Comparison of ENCODE assay signal across 23 mouse cellular contexts in the genomic region with DNA sequence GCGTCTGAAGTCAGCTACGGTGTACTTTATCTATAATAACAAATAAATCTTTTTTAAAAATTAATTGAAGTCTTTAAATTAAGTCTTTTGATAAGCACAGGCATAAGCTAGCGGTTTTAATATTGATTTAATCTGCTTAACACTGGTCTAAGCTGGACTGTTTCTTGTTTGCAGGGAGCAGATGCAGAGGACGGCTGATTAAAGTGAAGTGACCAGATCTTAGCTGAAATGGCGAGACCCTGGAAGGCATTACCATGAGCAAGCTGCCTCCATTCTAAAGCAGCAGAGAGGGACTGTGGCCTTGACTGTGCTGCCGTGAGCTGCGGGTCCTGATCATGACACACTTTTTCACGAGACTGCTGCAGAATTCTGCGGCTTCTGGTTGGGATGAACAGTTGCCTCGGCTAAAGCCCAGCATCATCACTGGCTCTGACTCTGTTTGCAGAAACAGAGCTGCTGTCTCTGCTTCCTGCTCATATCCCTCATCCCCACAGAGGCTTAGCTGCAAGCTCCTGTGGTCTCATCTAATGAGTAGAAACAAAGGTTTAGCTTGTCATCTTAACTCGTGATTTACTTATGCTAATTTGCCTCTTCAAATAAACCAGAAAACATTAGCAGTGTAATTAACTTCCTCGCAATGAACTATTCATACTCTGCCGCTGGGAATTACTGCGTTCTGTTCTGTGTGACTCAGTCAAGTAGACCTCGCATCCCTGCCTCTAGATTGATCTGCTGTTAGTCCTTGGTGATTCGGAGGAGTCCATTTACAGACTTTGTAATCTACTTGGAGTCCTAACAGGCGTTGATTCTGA. TPM values are rescaled to one million over a fixed set of nuclear protein-coding genes. Genes with fewer than 3 reads are reported as not detected.
A peak's percentile ranks its signal among the peaks of the same experiment; 100 is the strongest.
DNase-seq lines count a peak whose midpoint lies in the region; ATAC-seq lines count a peak whose summit lies in the region.
"Had no signal": no experiment of that assay in that cellular context is flagged by ENCODE, and none has a peak within 500 bp of the region (broad histone marks: within the 10 kb centered on the region; RNA-seq: fewer than 3 reads in every experiment).

No protein-coding gene starts in this region.

- intact Hi-C loops in left cerebral cortex, postnatal 10 days (cut with DNase I), result no loop called here

- no peak overlapping the region for H3K4me2 ChIP-seq in forebrain, embryonic 14.5 days (ENCODE audit: low read length)
- H3K4me2 ChIP-seq in forebrain, embryonic 12.5 days, result no peak overlapping the region
- H3K4me2 ChIP-seq in midbrain, embryonic 14.5 days (ENCODE audit: low read length), result no peak overlapping the region
- no peak overlapping the region for H3K4me2 ChIP-seq in midbrain, embryonic 11.5 days
- H3K4me2 ChIP-seq in hindbrain, embryonic 16.5 days (ENCODE audit: low read length), result no peak overlapping the region
- H3K4me2 ChIP-seq: midbrain, embryonic 12.5 days had no signal

- 0 out of 2 replicates have a peak, but pooled peaks have one; percentile 44 for ATAC-seq in forebrain, embryonic 14.5 days
- no peak for ATAC-seq in forebrain, embryonic 12.5 days (ENCODE audit: low FRiP score)
- ATAC-seq in midbrain, embryonic 14.5 days (ENCODE audit: low FRiP score, low TSS enrichment), result peak; percentile 55
- ATAC-seq in midbrain, embryonic 11.5 days (ENCODE audit: low FRiP score), result no peak
- peak; percentile 84 for ATAC-seq in hindbrain, embryonic 16.5 days
- ATAC-seq: intestine, embryonic 16.5 days had no signal

- peak overlapping the region; percentile 24; the same call in 1 of the 2 replicates for H3K27ac ChIP-seq in forebrain, embryonic 14.5 days (ENCODE audit: low read depth, low read length)
- no peak overlapping the region for H3K27ac ChIP-seq in forebrain, embryonic 12.5 days
- H3K27ac ChIP-seq in midbrain, embryonic 14.5 days (replicated peaks; ENCODE audit: low read depth, low read length), result no peak overlapping the region
- no peak overlapping the region for H3K27ac ChIP-seq in midbrain, embryonic 11.5 days (ENCODE audit: low read depth, low read length)
- peak overlapping the region; percentile 58; the same call in 1 of the 2 replicates for H3K27ac ChIP-seq in hindbrain, embryonic 16.5 days (ENCODE audit: low read depth, low read length)
- H3K27ac ChIP-seq: heart, adult 2 months; liver, embryonic 14.5 days; macrophage; midbrain, embryonic 12.5 days had no signal

- H3K36me3 ChIP-seq in forebrain, embryonic 14.5 days (ENCODE audit: control insufficient read depth, insufficient read depth, low read length), result no peaks in the 10 kb centered on the region
- H3K36me3 ChIP-seq in forebrain, embryonic 12.5 days (replicated peaks), result no peaks in the 10 kb centered on the region
- H3K36me3 ChIP-seq in midbrain, embryonic 14.5 days (ENCODE audit: control insufficient read depth, insufficient read depth, low read length), result no peaks in the 10 kb centered on the region
- H3K36me3 ChIP-seq in midbrain, embryonic 11.5 days (ENCODE audit: control insufficient read depth, insufficient read depth, low read length), result no peaks in the 10 kb centered on the region
- H3K36me3 ChIP-seq in hindbrain, embryonic 16.5 days (ENCODE audit: control insufficient read depth, insufficient read depth, low read length), result no peaks in the 10 kb centered on the region
- H3K36me3 ChIP-seq: G1E; midbrain, embryonic 12.5 days had no signal

- DNase-seq in forebrain, embryonic 14.5 days (ENCODE audit: low spot score), result peak; percentile 49
- DNase-seq in midbrain, embryonic 14.5 days, result peak; percentile 43
- no peak for DNase-seq in midbrain, embryonic 11.5 days (ENCODE audit: low spot score, missing footprints)
- DNase-seq in right cerebral cortex, postnatal 10 days (ENCODE audit: low spot score in 2 of 2), result no peak
- no peak for DNase-seq in left cerebral cortex, postnatal 10 days (ENCODE audit: extremely low spot score in 1 of 2, low spot score in 2 of 2)
- DNase-seq: adrenal gland, postnatal 25 days; cerebellum, adult 18-20 months; cerebellum, postnatal 25 days; gastrocnemius, postnatal 14 days; heart, adult 2 months; heart, postnatal 4 days; kidney, postnatal 4 days; right cerebral cortex, postnatal 14 days; spleen, adult 18-20 months; thymus, postnatal 36 days had no signal

- H3K4me3 ChIP-seq in forebrain, embryonic 14.5 days (ENCODE audit: low read depth, low read length), result no peak overlapping the region
- no peak overlapping the region for H3K4me3 ChIP-seq in forebrain, embryonic 12.5 days (replicated peaks)
- H3K4me3 ChIP-seq in midbrain, embryonic 14.5 days (replicated peaks; ENCODE audit: low read depth, low read length), result no peak overlapping the region
- H3K4me3 ChIP-seq in midbrain, embryonic 11.5 days (ENCODE audit: low read depth, low read length), result no peak overlapping the region
- H3K4me3 ChIP-seq in hindbrain, embryonic 16.5 days (ENCODE audit: low read length), result no peak overlapping the region
- H3K4me3 ChIP-seq: heart, adult 2 months; midbrain, embryonic 12.5 days had no signal

- H3K9me3 ChIP-seq in forebrain, embryonic 14.5 days (replicated peaks; ENCODE audit: control insufficient read depth, low read length), result no peaks in the 10 kb centered on the region
- no peaks in the 10 kb centered on the region for H3K9me3 ChIP-seq in forebrain, embryonic 12.5 days
- H3K9me3 ChIP-seq in midbrain, embryonic 14.5 days (ENCODE audit: control insufficient read depth, low read length), result no peaks in the 10 kb centered on the region
- H3K9me3 ChIP-seq in midbrain, embryonic 11.5 days (ENCODE audit: control insufficient read depth, low read length), result no peaks in the 10 kb centered on the region
- H3K9me3 ChIP-seq in hindbrain, embryonic 16.5 days (ENCODE audit: control insufficient read depth, low read length), result no peaks in the 10 kb centered on the region
- H3K9me3 ChIP-seq: midbrain, embryonic 12.5 days had no signal

- no peaks in the 10 kb centered on the region for H3K4me1 ChIP-seq in forebrain, embryonic 14.5 days (ENCODE audit: control insufficient read depth, insufficient read depth, low read length)
- H3K4me1 ChIP-seq in forebrain, embryonic 12.5 days, result no peaks in the 10 kb centered on the region
- no peaks in the 10 kb centered on the region for H3K4me1 ChIP-seq in midbrain, embryonic 14.5 days (ENCODE audit: control insufficient read depth, insufficient read depth, low read length)
- H3K4me1 ChIP-seq in midbrain, embryonic 11.5 days (ENCODE audit: control insufficient read depth, insufficient read depth, low read length), result no peaks in the 10 kb centered on the region
- no peaks in the 10 kb centered on the region for H3K4me1 ChIP-seq in hindbrain, embryonic 16.5 days (ENCODE audit: control insufficient read depth, insufficient read depth, low read depth, low read length)
- H3K4me1 ChIP-seq: midbrain, embryonic 12.5 days had no signal

- WGBS in forebrain, embryonic 14.5 days, result 56% methylated on average over 17 of the region's 17 CpGs
- 65% methylated on average over 17 of the region's 17 CpGs for WGBS in forebrain, embryonic 12.5 days
- 76% methylated on average over 17 of the region's 17 CpGs for WGBS in midbrain, embryonic 14.5 days
- 77% methylated on average over 17 of the region's 17 CpGs for WGBS in midbrain, embryonic 11.5 days
- 74% methylated on average over 17 of the region's 17 CpGs for WGBS in hindbrain, embryonic 16.5 days

- H3K27me3 ChIP-seq in forebrain, embryonic 14.5 days (replicated peaks; ENCODE audit: control insufficient read depth, insufficient read depth, low read length), result no peaks in the 10 kb centered on the region
- H3K27me3 ChIP-seq in forebrain, embryonic 12.5 days, result peaks cover 3% of the 10 kb centered on the region; the same call in 1 of the 2 replicates
- H3K27me3 ChIP-seq in midbrain, embryonic 14.5 days (ENCODE audit: control insufficient read depth, insufficient read depth, low read length), result no peaks in the 10 kb centered on the region
- H3K27me3 ChIP-seq in midbrain, embryonic 11.5 days (ENCODE audit: control insufficient read depth, insufficient read depth, low read length), result no peaks in the 10 kb centered on the region
- H3K27me3 ChIP-seq in hindbrain, embryonic 16.5 days (replicated peaks; ENCODE audit: control insufficient read depth, insufficient read depth, low read length), result no peaks in the 10 kb centered on the region
- H3K27me3 ChIP-seq: midbrain, embryonic 12.5 days had no signal

- H3K9ac ChIP-seq in forebrain, embryonic 14.5 days (ENCODE audit: low read length), result no peak overlapping the region
- no peak overlapping the region for H3K9ac ChIP-seq in forebrain, embryonic 12.5 days
- no peak overlapping the region for H3K9ac ChIP-seq in midbrain, embryonic 14.5 days (replicated peaks; ENCODE audit: low read length)
- H3K9ac ChIP-seq in midbrain, embryonic 11.5 days (ENCODE audit: low read length), result no peak overlapping the region
- H3K9ac ChIP-seq in hindbrain, embryonic 16.5 days (ENCODE audit: low read depth, low read length), result no peak overlapping the region
- H3K9ac ChIP-seq: liver, embryonic 14.5 days; midbrain, embryonic 12.5 days had no signal

RNA-seq across cellular contexts. Expression of a gene that starts 8.6 kb away (rescaled TPM):
- polyA plus RNA-seq in forebrain, embryonic 14.5 days (2014; fragmentation: Nextera tagmentation; extraction: Ambion mirVana), result 0.14 TPM in 1 of 2 replicates, not detected in the other
- 0.08 TPM in 1 of 2 replicates, not detected in the other for polyA plus RNA-seq in forebrain, embryonic 12.5 days (2016; fragmentation: Nextera tagmentation; extraction: Ambion mirVana)
- polyA plus RNA-seq in midbrain, embryonic 14.5 days (2014; fragmentation: Nextera tagmentation; extraction: Ambion mirVana), result 0.07 TPM in 1 of 2 replicates, not detected in the other
- 0.17 TPM in 1 of 2 replicates, not detected in the other for polyA plus RNA-seq in midbrain, embryonic 11.5 days (2014; fragmentation: Nextera tagmentation; extraction: Ambion mirVana)
- 0.17 TPM in 1 of 2 replicates, not detected in the other for polyA plus RNA-seq in hindbrain, embryonic 16.5 days (2015; fragmentation: Nextera tagmentation; extraction: Ambion mirVana)
- not detected for total RNA-seq in left cerebral cortex, postnatal 10 days (2021)
- total RNA-seq: adrenal gland, postnatal 25 days; gastrocnemius, postnatal 14 days; heart, postnatal 4 days had no signal
- polyA plus RNA-seq: G1E; heart, adult 2 months; heart, embryonic 14.5 days; liver, embryonic 14.5 days; macrophage had no signal

Comparison
In these comparisons a context has a peak if more than half of its experiments do, and no peak if none do; other contexts are left out.
1. ATAC-seq: peak in forebrain, embryonic 14.5 days (single experiment), midbrain, embryonic 14.5 days (single experiment) and hindbrain, embryonic 16.5 days (single experiment); none in forebrain, embryonic 12.5 days (single experiment) and midbrain, embryonic 11.5 days (single experiment).
2. DNase-seq: peak in forebrain, embryonic 14.5 days (single experiment) and midbrain, embryonic 14.5 days (single experiment); none in midbrain, embryonic 11.5 days (single experiment), right cerebral cortex, postnatal 10 days (0 of 2) and left cerebral cortex, postnatal 10 days (0 of 2).
3. H3K27ac ChIP-seq: peak in forebrain, embryonic 14.5 days (single experiment) and hindbrain, embryonic 16.5 days (single experiment); none in forebrain, embryonic 12.5 days (single experiment), midbrain, embryonic 14.5 days (single experiment) and midbrain, embryonic 11.5 days (single experiment).